Mouse (Mus musculus) neutrophil, adult 5-6 weeks (primary cell): ENCODE data around the gene Hopx. TPM values are rescaled to one million over a fixed set of nuclear protein-coding genes. Genes with fewer than 3 reads are reported as not detected.
A peak's percentile ranks its signal among the peaks of the same experiment; 100 is the strongest.

Experiments
- ATAC-seq: fragments of 151-379, 151-347 bp; 2 replicates; pipeline ENCODE4 v1.8.0; 2017; ENCODE audit warnings: mild to moderate bottlenecking, moderate TSS enrichment; ENCODE audit not compliant: insufficient number of reproducible peaks, poor library complexity, low FRiP score, severe bottlenecking; ENCODE audit errors: extremely low read depth
- total RNA-seq: library from RNA; stranded (forward); fragments of 200-1000 nt; gene quantifications from 2 replicates; pipeline ENCODE4 v1.2.3, GENCODE M21; 2017

Hopx gene
- total RNA-seq, 1 experiment from 2014 or later = 16.1 TPM

DNA sequence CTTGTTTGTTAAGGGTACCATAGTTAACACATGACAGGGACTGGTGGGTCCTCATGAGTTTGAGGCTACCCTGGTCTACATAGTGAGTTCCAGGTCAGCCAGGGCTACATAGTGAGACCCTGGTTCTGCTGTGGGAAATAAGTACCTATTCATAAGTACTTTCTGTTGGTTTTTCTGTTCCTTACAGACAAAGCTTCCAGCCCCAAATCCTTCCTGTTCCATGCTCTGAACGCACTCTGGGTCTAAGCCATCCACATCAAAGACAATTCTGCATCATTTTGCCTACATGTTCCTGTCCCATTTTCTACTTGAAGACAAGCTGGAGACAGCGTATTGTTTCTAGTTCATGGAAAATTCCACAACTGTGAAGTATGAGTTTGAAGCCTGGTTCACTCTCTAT lies 20.0 kb upstream of the Hopx start:
- ATAC-seq = no peak

DNA sequence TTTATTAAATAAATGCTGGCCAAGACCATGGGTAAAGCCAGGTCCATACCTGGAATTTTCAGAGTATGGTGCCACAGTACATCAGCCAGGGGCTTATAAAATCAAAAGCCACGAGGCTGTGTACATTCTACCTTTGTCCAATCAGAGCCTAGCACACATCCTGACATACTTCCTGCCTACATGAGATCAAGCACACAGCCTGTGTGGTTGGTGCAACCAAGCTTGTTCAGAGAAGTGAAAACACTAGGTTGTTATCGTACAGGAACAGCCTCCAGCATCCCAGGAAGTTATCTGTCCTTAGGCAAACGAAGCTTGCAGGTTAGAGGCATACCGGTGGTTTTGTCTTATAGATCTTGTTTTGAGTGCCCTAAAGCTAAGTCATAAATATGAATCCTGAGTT lies 19.5 kb upstream of the Hopx start:
- peak; percentile 51; the same call in 1 of the 2 replicates for ATAC-seq

DNA sequence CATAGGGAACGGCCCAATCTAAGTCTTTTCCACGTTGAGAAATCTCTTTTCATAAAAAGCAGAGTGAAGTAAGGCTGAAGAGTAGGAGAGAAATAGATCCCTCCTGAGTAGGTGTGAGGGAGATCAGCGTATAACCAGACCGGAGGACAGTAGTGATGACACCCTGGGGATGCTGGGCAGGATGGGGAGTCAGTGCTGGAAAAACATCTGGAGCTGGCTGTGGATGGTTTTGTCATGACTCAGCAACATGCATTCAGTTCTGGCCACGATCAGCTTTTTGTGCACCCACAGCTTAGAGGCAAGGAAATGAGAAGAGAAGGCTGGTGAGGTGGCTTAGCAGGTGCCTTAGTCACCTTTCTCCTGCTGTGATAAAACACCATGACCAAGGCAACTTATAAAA lies 19.0 kb upstream of the Hopx start:
- no peak for ATAC-seq

DNA sequence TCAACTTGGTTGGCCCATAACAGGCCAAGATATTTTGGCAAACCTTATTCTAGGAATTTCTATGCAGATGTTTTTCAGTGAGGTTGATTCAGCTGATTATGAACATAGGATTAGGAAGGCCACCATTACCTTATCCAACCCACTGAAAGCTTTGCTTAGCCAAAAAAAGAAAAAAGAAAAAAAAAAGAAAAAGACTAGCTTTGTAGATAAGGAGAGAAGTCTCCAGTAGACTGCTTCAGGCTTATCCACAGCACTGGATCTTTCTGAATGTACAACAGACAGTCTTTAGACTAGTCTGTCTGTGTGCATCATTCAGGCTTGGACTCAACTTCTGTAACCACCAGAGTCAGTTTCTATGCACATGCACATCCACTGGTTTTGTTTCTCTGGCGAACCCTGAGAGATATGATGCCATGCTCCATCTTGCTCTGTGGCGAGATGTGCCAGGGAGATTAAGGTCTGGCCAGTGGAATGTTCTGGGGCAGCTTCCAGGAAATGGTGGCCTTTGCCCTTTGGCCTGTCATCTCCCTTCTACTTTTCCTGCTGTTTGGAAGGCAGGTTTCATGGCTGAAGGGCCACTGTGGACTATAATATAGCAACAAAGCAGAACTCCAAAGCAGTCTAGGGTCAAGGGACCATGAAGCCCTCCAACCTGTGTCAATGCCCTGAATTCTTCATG lies 17.7 kb upstream of the Hopx start:
- ATAC-seq = no peak

DNA sequence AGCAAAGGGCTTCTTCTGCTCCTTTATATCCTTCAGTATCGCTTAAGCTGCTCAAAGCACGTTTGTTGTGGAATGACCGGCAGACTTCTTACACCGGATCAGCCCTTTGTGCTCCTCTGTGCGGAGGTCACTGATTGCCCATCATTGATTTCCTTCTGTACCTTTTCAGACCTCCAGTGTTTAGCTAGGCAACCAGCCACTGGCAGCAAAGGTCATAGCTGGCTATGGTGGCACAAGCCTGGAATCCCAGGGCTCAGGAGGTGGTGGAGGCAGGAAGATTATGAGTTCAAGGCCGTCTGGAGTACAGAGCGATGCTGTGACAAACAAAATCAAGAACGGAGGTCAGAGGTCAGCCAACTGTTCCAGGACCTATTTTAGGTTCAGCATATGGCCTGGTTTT lies 17.0 kb upstream of the Hopx start:
- no peak for ATAC-seq

DNA sequence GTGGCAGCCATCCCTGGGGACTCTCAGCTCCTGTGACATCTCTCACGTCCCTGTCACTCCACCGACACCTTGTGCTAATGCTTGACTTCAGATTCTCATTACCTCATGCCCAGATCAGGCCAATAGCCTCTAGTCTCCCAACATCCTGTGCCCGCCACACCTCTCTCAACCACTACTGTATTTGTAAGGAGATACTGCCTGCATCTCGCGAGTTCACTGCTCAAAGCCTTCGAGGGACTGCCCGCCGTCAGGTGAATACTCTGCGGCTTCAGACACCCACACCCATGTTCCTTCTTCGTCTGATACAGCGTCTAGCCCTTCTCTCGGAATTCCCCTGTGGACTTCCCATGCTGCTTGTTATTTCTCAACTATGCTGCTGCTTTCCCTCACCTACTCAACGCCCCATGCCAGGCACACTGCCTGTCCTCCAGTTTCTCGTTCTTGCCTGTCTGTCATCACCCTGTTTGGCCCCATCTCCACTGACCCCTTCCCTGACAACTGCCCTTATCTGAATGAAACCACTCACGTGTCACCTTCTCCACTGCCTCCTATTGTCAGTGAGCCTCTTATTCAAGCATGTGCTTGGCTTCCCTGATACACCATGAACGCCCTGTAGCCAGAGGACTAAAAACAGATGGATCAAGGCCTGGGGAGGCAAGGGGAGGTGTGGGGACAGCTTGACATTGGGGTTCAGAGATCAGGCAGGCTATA lies 15.5 kb upstream of the Hopx start:
- ATAC-seq = no peak

DNA sequence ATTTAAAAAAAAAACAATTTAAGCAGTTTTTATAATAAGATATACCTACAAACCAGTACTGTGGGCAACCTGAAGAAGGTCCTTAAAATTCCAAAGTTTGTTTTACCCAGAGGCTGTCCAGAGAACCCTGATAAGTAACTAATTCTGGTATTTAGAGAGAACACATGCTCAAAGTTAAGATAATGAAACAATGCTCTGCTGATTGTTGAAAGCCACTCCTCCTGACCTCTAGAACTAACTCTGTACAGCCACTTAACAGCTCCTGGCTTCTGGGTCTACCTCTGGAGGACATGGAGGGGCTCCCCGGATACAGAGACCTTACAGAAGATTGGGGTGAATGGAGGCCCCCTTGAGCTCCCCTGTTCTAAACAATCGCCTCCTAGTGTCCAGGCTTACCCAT lies 15.0 kb upstream of the Hopx start:
- ATAC-seq = no peak

DNA sequence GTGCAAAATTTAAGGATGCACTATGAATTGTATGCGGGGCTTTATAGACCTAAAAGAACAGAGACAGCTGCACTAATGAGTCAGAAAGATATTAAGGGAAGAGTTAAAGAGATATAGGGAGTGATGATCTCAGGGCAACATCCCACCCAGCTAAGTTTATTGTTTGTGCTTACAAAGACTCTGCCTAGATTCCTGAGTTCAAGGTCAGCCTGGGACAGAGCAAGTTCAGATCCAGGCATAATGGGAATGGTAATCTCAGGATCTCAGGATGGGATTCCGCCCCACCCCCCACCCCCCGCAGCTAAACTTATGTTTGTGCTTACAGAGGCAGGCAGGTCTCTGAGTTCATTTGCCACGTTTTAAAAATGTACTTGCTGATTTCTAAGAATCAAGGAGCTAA lies 13.9 kb upstream of the Hopx start:
- no peak for ATAC-seq

DNA sequence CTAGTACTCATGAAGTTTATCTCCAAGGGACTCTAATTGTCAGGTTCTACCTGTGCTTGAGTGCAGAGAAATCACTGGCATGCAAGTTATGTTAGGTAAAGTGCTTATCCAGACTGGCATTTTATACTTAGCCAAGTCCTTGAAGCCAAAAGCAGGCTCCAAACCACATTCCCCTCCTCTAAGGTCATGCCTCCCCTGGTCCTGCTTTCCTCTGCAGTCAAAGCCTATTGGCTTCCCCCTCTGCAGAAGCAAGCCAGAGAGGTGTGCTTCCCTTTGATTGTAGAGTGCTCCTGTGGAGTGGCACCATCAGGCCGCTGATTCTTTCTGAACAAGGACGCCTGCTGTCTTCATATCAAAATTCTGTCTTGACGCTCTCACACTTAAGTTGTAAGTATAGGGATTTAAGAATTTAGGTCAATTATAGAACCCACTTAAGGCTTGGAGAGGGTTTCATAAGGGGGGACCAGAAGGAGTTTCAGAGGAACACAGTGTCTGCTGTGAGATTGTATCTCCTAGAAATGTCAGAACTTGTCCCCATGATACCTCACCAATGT lies 11.6 kb upstream of the Hopx start:
- no peak for ATAC-seq

DNA sequence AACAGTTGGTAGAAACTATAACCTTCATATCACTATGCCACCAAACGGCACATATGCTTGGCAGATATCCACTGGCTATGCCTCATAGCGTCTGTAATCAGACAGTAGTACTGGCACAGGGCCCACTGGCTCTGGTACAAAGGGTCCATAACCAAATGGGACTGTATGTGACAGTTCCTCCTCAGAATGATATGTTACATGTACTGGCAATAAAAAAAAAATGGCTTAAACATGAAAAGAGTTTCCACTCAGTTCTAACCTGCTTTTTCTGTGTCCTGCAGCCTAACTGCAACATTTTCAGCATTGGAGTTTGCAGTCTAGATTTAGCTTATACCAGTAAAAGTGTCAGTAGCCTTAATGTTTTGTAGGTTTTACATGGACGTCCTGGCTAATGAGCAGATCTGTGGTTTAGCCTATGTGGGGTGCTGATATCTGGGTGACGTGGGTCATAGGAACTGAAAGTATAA lies 9.9 kb upstream of the Hopx start:
- ATAC-seq = no peak

DNA sequence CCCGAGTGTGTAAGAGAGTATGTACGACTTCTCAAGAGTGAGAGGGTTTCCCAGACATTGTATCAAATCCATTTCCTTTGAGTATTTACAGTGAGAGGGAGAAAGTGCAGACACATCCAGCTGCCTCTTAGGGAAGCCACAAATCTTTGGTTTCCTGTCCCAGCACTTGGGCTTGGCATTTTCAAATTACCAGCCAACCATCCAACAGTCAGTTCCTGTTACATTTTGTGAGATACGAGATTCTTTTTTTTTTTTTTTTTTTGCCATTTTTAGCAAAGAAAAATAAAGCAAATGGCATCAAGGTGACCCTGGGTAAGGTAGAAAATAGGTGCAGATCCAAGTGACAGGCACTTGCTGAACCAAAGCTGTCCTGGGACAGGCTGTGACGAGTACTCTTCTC lies 9.2 kb upstream of the Hopx start:
- ATAC-seq = no peak

DNA sequence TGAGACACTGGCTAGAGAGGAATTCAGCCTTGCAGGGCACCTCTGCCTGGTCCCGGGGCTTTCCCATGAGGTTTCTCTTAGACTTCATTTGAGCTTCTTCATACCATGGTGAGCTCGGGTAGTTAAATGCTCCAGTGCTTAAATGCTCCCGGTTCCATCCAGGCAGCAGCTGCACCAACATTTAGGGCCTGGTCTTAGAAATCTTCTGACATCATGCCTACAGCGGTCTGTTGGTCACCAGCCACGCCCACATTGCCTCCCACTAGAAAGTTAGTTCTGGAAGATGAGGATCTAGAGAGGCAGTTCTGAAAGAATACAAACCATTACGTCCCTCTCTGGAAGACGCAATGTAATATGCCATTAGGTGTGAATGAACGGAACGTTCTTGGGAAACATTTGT lies 8.7 kb upstream of the Hopx start:
- no peak for ATAC-seq

DNA sequence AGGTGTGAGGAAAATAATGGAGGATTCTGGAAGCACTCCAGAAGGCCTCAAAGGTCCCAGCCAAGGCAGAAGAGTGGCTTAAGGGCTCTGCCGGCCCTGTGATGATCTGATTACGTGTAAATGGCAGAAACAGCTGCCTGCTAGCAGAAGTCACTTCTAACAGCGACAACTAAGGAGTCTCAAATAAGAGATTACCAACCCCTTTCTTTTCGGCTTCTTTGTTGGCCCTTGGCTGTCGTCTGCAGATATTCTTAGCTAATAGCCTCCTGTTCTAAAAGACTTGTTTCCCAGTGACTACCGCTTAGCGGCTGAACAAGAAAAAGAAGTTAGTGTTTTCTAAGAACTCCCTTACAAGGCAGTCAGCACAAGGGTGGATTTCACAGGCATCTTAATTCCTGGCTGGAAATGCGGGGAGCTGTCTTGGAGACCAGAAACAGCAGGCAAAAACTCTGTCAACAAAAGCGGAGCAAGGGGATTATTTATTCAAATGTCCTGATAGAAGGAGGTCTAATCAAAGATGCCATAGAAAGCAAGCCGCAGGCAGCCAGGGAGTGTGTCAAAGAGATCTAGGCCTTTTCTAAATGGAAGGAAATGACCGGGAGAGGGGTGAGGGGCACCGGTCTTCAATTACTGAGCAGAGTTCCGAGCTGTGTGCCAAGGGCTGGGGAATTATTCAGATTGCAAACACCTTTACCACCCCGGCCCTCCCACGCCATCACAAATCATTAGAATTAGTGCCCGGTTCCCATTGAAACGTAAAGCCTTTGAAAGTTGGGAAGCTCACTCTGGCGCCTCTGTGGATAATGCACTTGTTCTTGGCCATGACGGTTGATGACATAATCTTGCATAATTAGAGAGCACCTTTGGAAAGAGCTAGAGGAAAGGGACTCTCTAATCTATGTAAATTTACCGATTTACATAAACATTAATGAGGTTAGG lies 7.6 kb upstream of the Hopx start:
- no peak for ATAC-seq

DNA sequence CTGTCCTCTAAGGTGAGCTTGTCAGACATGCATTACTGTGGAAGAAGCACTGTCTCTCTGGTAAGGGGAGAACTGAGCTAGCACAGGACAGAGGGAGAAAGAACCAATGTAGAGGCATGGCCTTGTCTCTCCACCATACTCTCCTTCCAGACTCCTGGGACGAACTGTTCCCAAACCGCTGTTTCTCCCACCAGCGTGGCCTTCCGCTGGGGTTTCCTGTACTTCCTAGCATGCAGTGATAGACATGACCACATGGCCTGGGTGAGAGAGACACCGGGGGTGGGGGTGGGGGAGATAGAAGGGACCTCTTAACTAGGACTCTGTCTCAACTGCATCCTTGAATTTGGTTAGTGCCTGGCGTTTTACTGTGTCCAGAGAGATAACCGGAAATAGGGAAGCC lies 5.8 kb upstream of the Hopx start:
- no peak for ATAC-seq

DNA sequence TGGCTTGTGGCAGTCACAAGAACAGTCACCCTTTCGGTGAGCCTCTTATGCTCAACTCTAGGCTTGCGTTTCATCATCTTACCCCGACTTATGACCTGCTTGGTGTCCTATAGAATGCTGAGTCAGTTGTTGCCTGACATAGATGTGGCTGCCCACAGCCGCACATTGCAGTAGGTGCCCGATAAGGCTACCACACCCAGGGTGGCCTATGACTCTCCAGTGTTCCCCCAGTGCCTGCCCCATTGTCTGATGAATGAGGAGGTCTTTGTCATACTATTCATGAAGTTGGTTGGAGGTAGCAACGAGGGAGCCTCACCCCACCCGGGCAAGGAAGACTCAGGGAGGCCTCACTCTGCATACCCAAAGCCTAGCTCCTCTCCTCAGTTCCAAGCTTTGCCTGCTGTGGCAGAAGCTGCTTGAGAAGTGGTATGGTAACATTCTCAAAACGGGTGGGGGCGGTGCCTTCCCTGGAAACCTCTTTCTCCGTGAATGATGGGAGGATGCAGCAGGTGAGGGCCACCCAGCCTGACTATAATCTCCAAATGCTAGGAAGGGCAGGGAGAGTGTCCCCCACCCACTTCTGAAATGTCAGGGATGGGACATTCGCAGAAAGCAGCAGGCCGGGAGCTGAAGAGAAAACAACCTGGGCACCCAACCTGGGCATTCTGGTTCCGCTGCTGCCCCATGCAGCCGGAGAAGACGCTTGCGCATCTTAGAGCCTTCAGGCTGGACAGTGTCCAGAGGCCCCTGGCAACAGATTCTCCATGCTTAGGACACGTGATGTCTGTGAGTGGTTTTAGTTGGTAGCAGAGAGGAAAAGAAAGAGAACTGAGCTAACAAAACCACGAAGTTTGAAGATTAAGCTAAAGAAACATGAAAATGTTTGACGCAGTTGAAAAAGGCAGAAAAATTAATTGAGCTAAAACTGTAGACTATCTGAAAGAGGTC lies 4.8 kb upstream of the Hopx start:
- no peak for ATAC-seq

DNA sequence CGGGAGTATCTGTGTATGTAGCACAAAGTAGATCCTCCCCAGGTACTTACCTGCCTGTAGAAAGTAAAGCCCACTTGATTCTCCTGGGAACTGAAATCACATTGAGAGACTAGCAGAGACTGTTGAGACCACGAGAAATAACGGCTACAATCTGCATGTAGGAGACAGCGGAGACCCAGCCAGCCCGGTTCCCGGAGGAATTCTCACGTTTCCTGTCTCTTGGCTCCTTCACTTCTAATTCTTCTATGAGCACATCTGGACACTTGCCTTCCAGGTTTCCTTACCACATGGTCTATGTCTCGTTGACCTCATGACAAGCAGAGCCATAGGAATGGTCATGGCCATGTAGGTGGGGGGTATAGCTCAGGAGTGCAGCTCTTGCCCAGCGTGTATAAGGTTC lies 811 bp upstream of the Hopx start:
- no peak for ATAC-seq

DNA sequence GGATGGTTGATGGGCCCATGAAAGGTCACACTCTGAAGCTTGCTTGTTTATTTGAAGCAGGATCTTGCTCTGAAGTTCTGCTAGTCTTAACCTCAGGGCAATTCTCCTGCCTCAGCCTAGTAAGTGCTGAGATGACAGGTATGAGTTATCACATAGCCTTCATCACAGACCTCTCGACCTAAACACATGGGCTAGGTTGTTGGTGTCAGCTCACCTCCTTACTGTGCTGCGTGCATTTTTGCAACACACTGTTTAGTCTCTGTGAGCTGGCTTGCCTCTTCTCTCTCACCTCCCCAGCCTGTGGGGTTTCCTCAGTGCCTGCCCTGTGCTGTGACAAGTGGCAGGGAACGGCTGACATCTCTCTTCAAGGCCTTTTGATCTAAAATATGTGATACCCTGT lies 1.1 kb downstream of the Hopx start:
- ATAC-seq = no peak

DNA sequence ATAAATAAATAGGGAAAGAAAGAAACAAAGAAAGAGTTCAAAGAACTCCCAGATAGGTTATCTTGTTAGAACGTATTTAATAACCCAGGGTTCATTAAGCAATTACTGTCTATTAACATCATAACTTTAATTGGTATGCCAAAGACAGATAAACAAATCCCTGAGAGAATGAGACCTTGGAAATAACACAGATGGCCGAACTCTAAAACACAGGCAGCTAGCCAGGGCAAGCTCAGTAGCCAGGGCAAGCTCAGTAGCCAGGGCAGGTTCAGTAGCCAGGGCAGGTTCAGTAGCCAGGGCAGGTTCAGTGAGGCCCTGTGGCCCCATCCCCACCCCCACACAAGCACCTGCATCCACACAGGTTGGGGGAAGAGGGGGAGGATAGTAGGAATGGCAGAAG lies 2.9 kb downstream of the Hopx start:
- no peak for ATAC-seq
